Mouse (Mus musculus): ENCODE data around the gene Wdpcp. TPM values are rescaled to one million over a fixed set of nuclear protein-coding genes. Genes with fewer than 3 reads are reported as not detected.

The Wdpcp gene
- polyA plus RNA-seq, 1 experiment from 2014 or later, result 0.82 TPM

DNA sequence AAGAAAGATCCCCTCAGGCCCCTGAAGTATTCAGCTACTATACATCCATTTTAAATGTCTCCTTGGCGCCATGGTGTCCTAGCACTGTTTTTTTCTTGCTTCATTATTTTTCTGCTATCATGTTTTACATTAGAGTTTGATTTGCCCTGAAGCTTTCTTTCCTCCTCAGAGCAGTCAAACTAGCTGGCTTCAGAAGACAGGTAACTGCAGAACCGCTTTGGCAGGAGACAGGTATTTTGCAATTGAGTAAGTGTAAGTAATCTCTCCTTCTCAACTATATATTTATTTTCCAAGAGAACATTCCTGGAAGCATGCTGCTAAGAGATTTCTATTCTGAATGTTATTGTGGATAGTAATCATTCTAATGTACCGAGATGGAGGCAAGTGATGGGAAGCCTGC is 74.1 kb downstream of the Wdpcp start:
- WGBS (ENCODE audit: insufficient replicate concordance), result 61% methylated on average over 3 of the region's 3 CpGs

GRCm38 (mm10) chr11:21658985-21659384 is 87.0 kb downstream of the Wdpcp start:
- no peaks in the 10 kb centered on the region for H3K4me1 ChIP-seq (replicated peaks)
- H3K4me3 ChIP-seq (replicated peaks), result no peak overlapping the region

More for the DNA sequence above, 74.1 kb downstream of the Wdpcp start:
- H3K9me3 ChIP-seq (replicated peaks), result no peaks in the 10 kb centered on the region
- H3K4me2 ChIP-seq, result no peak overlapping the region
- H3K27ac ChIP-seq (replicated peaks), result no peak overlapping the region
- no peak for ATAC-seq (ENCODE audit: insufficient read depth)
- H3K4me1 ChIP-seq (replicated peaks), result no peaks in the 10 kb centered on the region
- no peak overlapping the region for H3K4me3 ChIP-seq (replicated peaks)
- H3K36me3 ChIP-seq (replicated peaks), result no peaks in the 10 kb centered on the region
- no peak overlapping the region for H3K9ac ChIP-seq
- H3K27me3 ChIP-seq, result no peaks in the 10 kb centered on the region

GRCm38 (mm10) chr11:21677034-21677433 is 105.0 kb downstream of the Wdpcp start:
- Histone ChIP-seq H3K4me3 (replicated peaks) (no peak overlapping the region), H3K9me3 (replicated peaks) (no peaks in the 10 kb centered on the region), H3K27me3 (no peaks in the 10 kb centered on the region), H3K27ac (replicated peaks) (no peak overlapping the region), H3K4me2 (no peak overlapping the region), H3K9ac (no peak overlapping the region), H3K4me1 (replicated peaks) (no peaks in the 10 kb centered on the region), H3K36me3 (replicated peaks) (no peaks in the 10 kb centered on the region)
- WGBS (ENCODE audit: insufficient replicate concordance), result 56% methylated on average over 2 of the region's 2 CpGs
- no peak for ATAC-seq (ENCODE audit: insufficient read depth)

More at GRCm38 (mm10) chr11:21658985-21659384, 87.0 kb downstream of the Wdpcp start:
- WGBS (ENCODE audit: insufficient replicate concordance), result 52% methylated on average over 3 of the region's 3 CpGs
- Histone ChIP-seq H3K36me3 (replicated peaks) (no peaks in the 10 kb centered on the region), H3K27ac (replicated peaks) (no peak overlapping the region), H3K4me2 (no peak overlapping the region), H3K9ac (no peak overlapping the region), H3K27me3 (no peaks in the 10 kb centered on the region), H3K9me3 (replicated peaks) (no peaks in the 10 kb centered on the region)
- no peak for ATAC-seq (ENCODE audit: insufficient read depth)

DNA sequence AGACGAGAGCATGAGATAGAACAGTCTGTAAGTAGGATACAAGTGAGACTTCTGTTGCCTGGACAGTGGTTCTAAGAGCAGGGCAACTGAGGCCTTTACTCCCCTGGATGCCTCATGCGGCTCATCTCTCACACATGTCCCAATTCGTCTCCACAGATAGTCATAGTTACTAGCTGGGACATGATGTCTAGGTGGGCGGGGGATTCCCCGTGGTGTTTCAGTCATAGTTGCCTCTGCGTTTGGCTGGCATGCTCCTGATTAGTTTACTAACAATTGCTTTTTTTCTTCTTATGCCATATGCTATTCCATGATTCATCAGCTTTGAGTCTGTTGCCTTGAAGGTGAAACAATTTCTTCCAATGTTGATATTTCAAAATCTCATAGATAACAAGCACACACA is 116.4 kb downstream of the Wdpcp start:
- no peak overlapping the region for H3K4me3 ChIP-seq (replicated peaks)
- no peaks in the 10 kb centered on the region for H3K36me3 ChIP-seq (replicated peaks)
- H3K9me3 ChIP-seq (replicated peaks), result no peaks in the 10 kb centered on the region
- H3K27me3 ChIP-seq, result no peaks in the 10 kb centered on the region
- no peak overlapping the region for H3K27ac ChIP-seq (replicated peaks)
- H3K4me1 ChIP-seq (replicated peaks), result no peaks in the 10 kb centered on the region
- no peak overlapping the region for H3K9ac ChIP-seq
- WGBS (ENCODE audit: insufficient replicate concordance), result 57% methylated on average over 6 of the region's 6 CpGs
- ATAC-seq (ENCODE audit: insufficient read depth), result no peak
- no peak overlapping the region for H3K4me2 ChIP-seq

DNA sequence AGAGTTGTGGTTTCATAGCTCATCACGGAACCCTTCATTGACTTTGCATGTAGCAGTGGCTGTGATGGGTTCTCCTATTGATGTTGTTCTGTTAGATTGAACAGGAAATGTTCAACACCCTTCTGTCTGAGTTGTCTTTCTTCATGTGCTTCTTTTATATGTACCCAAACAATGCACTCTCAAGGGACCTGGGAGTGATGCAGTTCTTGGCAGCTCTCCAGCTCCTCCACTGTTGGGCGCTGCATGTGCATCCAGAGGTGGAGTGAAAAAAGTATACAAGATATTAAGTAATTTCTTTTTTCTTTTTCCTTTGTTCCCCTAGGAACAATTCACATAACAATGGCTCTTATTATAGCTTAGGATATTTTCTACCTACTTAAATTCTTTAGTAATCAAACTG is 118.7 kb downstream of the Wdpcp start:
- no peaks in the 10 kb centered on the region for H3K27me3 ChIP-seq
- H3K4me1 ChIP-seq (replicated peaks), result no peaks in the 10 kb centered on the region
- no peaks in the 10 kb centered on the region for H3K9me3 ChIP-seq (replicated peaks)
- ATAC-seq (ENCODE audit: insufficient read depth), result no peak
- no peaks in the 10 kb centered on the region for H3K36me3 ChIP-seq (replicated peaks)
- no peak overlapping the region for H3K4me3 ChIP-seq (replicated peaks)
- H3K9ac ChIP-seq, result no peak overlapping the region
- WGBS (ENCODE audit: insufficient replicate concordance), result 76% methylated on average over 2 of the region's 2 CpGs
- no peak overlapping the region for H3K27ac ChIP-seq (replicated peaks)
- no peak overlapping the region for H3K4me2 ChIP-seq

GRCm38 (mm10) chr11:21694087-21694486 is 122.1 kb downstream of the Wdpcp start:
- Histone ChIP-seq H3K27ac (replicated peaks) (no peak overlapping the region), H3K27me3 (no peaks in the 10 kb centered on the region), H3K4me2 (no peak overlapping the region), H3K36me3 (replicated peaks) (no peaks in the 10 kb centered on the region), H3K4me3 (replicated peaks) (no peak overlapping the region), H3K4me1 (replicated peaks) (no peaks in the 10 kb centered on the region), H3K9me3 (replicated peaks) (no peaks in the 10 kb centered on the region), H3K9ac (no peak overlapping the region)
- 74% methylated on average over 6 of the region's 6 CpGs for WGBS (ENCODE audit: insufficient replicate concordance)
- ATAC-seq (ENCODE audit: insufficient read depth), result no peak

- WGBS (ENCODE audit: insufficient replicate concordance), result 61% methylated on average over 3 of the region's 3 CpGs
Observed at GRCm38 (mm10) chr11:21697642-21698041, 125.6 kb downstream of the Wdpcp start.

GRCm38 (mm10) chr11:21713508-21713907 is 141.5 kb downstream of the Wdpcp start:
- Histone ChIP-seq H3K27me3 (no peaks in the 10 kb centered on the region), H3K36me3 (replicated peaks) (no peaks in the 10 kb centered on the region), H3K4me1 (replicated peaks) (no peaks in the 10 kb centered on the region), H3K9ac (no peak overlapping the region), H3K27ac (replicated peaks) (no peak overlapping the region), H3K4me3 (replicated peaks) (no peak overlapping the region), H3K9me3 (replicated peaks) (no peaks in the 10 kb centered on the region), H3K4me2 (no peak overlapping the region)
- ATAC-seq (ENCODE audit: insufficient read depth), result no peak

More at GRCm38 (mm10) chr11:21697642-21698041, 125.6 kb downstream of the Wdpcp start:
- no peak overlapping the region for H3K4me2 ChIP-seq
- ATAC-seq (ENCODE audit: insufficient read depth), result no peak
- H3K27ac ChIP-seq (replicated peaks), result no peak overlapping the region
- H3K9me3 ChIP-seq (replicated peaks), result no peaks in the 10 kb centered on the region
- no peak overlapping the region for H3K4me3 ChIP-seq (replicated peaks)
- H3K4me1 ChIP-seq (replicated peaks), result no peaks in the 10 kb centered on the region
- H3K27me3 ChIP-seq, result no peaks in the 10 kb centered on the region
- no peak overlapping the region for H3K9ac ChIP-seq
- no peaks in the 10 kb centered on the region for H3K36me3 ChIP-seq (replicated peaks)

- no peak for ATAC-seq (ENCODE audit: insufficient read depth)
- no peaks in the 10 kb centered on the region for H3K9me3 ChIP-seq (replicated peaks)
- WGBS (ENCODE audit: insufficient replicate concordance), result 79% methylated on average over 1 of the region's 1 CpGs
- H3K9ac ChIP-seq, result no peak overlapping the region
- H3K36me3 ChIP-seq (replicated peaks), result no peaks in the 10 kb centered on the region
- no peaks in the 10 kb centered on the region for H3K27me3 ChIP-seq
- no peak overlapping the region for H3K27ac ChIP-seq (replicated peaks)
- H3K4me3 ChIP-seq (replicated peaks), result no peak overlapping the region
- no peaks in the 10 kb centered on the region for H3K4me1 ChIP-seq (replicated peaks)
- H3K4me2 ChIP-seq, result no peak overlapping the region
Observed at GRCm38 (mm10) chr11:21714065-21714464, 142.0 kb downstream of the Wdpcp start.

DNA sequence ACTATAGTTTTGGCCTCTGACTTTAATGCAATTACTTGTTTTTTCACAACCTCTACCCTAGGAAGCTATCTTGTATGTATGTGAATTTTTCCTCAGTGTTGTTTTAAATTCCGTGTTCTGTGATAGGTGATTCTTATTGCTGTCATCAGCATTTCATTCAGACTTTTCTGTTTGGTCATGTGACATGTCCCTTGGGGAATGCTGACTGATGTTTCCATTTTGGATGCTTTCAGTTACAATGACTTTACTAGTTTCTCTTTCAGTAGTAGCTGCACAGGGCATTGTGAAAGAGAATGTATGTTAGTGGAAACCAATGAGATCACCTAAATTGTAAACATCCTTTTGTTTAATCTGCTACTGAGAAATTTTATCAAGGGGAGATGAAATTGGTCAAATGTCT is 154.3 kb downstream of the Wdpcp start:
- ATAC-seq (ENCODE audit: insufficient read depth), result no peak

DNA sequence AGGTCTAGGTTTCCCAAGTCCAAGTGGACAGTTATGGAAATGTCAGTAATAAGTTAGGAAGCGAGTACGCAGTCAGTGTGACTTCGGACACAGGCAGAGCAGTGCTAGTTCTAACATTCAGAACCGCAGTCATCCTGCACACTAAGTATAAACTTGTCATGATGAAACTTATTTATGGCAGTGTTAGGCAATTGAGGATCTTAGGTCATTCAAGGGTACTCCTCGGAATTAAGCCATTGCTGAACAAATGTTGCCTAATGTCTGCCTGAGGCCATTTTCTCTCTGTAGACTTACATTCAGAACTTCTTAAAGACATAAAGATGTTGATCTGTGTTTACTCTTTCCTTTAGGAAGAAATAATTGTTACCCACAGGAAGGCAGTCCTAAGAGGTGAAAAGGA is 157.0 kb downstream of the Wdpcp start:
- Histone ChIP-seq H3K4me1 (replicated peaks) (no peaks in the 10 kb centered on the region), H3K4me2 (no peak overlapping the region), H3K4me3 (replicated peaks) (no peak overlapping the region), H3K9me3 (replicated peaks) (no peaks in the 10 kb centered on the region), H3K36me3 (replicated peaks) (no peaks in the 10 kb centered on the region), H3K27ac (replicated peaks) (no peak overlapping the region), H3K9ac (no peak overlapping the region), H3K27me3 (no peaks in the 10 kb centered on the region)
- 72% methylated on average over 5 of the region's 5 CpGs for WGBS (ENCODE audit: insufficient replicate concordance)
- ATAC-seq (ENCODE audit: insufficient read depth), result no peak

More for the DNA sequence above, 154.3 kb downstream of the Wdpcp start:
- Histone ChIP-seq H3K4me2 (no peak overlapping the region), H3K4me3 (replicated peaks) (no peak overlapping the region), H3K36me3 (replicated peaks) (no peaks in the 10 kb centered on the region), H3K9ac (no peak overlapping the region), H3K27me3 (no peaks in the 10 kb centered on the region), H3K9me3 (replicated peaks) (no peaks in the 10 kb centered on the region), H3K4me1 (replicated peaks) (no peaks in the 10 kb centered on the region), H3K27ac (replicated peaks) (no peak overlapping the region)
- 51% methylated on average over 1 of the region's 1 CpGs for WGBS (ENCODE audit: insufficient replicate concordance)

DNA sequence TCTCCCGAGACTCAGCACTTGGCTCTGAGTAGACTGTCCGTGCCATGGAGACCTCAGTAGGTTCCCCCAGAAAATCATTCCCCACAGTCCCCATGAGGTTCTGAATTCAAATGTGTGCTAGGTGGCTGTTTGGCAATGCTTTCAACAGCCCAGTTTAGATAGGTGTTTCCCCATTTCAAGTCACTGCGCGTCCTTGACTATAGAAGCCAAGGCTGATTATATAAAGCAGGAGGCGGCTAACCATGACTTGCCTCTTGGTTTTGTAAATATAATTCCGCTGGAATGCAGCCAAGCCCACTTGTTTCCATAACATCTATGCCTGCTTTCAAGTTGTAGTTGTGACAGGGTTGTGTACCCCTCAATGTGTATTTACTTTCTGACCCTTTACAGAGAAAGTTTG is 157.9 kb downstream of the Wdpcp start:
- Histone ChIP-seq H3K27ac (replicated peaks) (no peak overlapping the region), H3K36me3 (replicated peaks) (no peaks in the 10 kb centered on the region), H3K4me2 (no peak overlapping the region), H3K27me3 (no peaks in the 10 kb centered on the region), H3K4me3 (replicated peaks) (no peak overlapping the region), H3K4me1 (replicated peaks) (no peaks in the 10 kb centered on the region), H3K9ac (no peak overlapping the region), H3K9me3 (replicated peaks) (no peaks in the 10 kb centered on the region)
- no peak for ATAC-seq (ENCODE audit: insufficient read depth)
- 73% methylated on average over 6 of the region's 6 CpGs for WGBS (ENCODE audit: insufficient replicate concordance)

Data from liver, embryonic 15.5 days (tissue).